Mouse (Mus musculus) liver, postnatal 0 days (tissue): ENCODE data around the gene Arhgdia. TPM values are rescaled to one million over a fixed set of nuclear protein-coding genes. Genes with fewer than 3 reads are reported as not detected.
A peak's percentile ranks its signal among the peaks of the same experiment; 100 is the strongest.

Experiments used
- ATAC-seq: fragments of 200-750 bp; cut with Nextera tagmentation; 2 replicates; pipeline ENCODE4 v1.8.0; 2017; ENCODE audit warnings: mild to moderate bottlenecking, moderate library complexity
- DNase-seq: peaks from one replicate; pipeline ENCODE4 v3.0.0-alpha.2; 2016
- H3K27ac ChIP-seq: fragments of 300-500 bp; sonication (generic); 2 replicates; pipeline ENCODE4 v1.5.1; 2014; ENCODE audit warnings: antibody characterized with exemption, moderate library complexity, mild to moderate bottlenecking, low read depth
- H3K27me3 ChIP-seq: fragments of 300-500 bp; sonication (generic); 2 replicates; pipeline ENCODE4 v1.6.1; 2014; ENCODE audit warnings: low read length, control low read depth, mixed read lengths; ENCODE audit not compliant: insufficient read depth
- H3K36me3 ChIP-seq: fragments of 300-500 bp; sonication (generic); replicated peaks from 2 replicates; pipeline ENCODE4 v1.6.1; 2014; ENCODE audit warnings: mild to moderate bottlenecking, control low read depth, low read length, moderate library complexity, mixed read lengths; ENCODE audit not compliant: insufficient read depth
- H3K4me1 ChIP-seq: fragments of 300-500 bp; sonication (generic); 2 replicates; pipeline ENCODE4 v1.6.1; 2014; ENCODE audit warnings: antibody characterized with exemption, mild to moderate bottlenecking, control low read depth; ENCODE audit not compliant: insufficient read depth
- H3K4me2 ChIP-seq: fragments of 300-500 bp; sonication (generic); 2 replicates; pipeline ENCODE4 v1.6.1; 2014; ENCODE audit warnings: low read depth, mild to moderate bottlenecking, low read length, moderate library complexity, mixed read lengths
- H3K4me3 ChIP-seq: fragments of 300-500 bp; sonication (generic); 2 replicates; pipeline ENCODE4 v1.5.1; 2014; ENCODE audit warnings: low read depth, low read length
- H3K9ac ChIP-seq: fragments of 300-500 bp; sonication (generic); replicated peaks from 2 replicates; pipeline ENCODE4 v1.6.1; 2014; ENCODE audit warnings: mild to moderate bottlenecking, moderate library complexity
- H3K9me3 ChIP-seq: fragments of 300-500 bp; sonication (generic); 2 replicates; pipeline ENCODE4 v1.6.1; 2016; ENCODE audit warnings: mild to moderate bottlenecking, control low read depth, low read length, mixed read lengths
- CTCF ChIP-seq: sonication (generic); IDR thresholded peaks from 2 replicates; pipeline ENCODE4 v1.5.1; 2016; ENCODE audit warnings: antibody characterized with exemption, low read depth
- EP300 ChIP-seq: IDR thresholded peaks from 2 replicates; pipeline ENCODE4 v1.6.1; 2016; ENCODE audit warnings: antibody characterized with exemption, low read depth, mild to moderate bottlenecking
- WGBS: fragments of 180-500 bp; shearing (Covaris S2); extraction: QIAGEN DNeasy Blood & Tissue Kit; methylation state at CpG from one replicate; pipeline ENCODE4 v1.1.7; 2014; ENCODE audit not compliant: insufficient replicate concordance; 5-methylcytosine and 5-hydroxymethylcytosine counted together
- polyA plus RNA-seq: library from polyadenylated mRNA; unstranded; fragments of >200 nt; fragmentation: Nextera tagmentation; extraction: Ambion mirVana; gene quantifications from 2 replicates; pipeline ENCODE4 v1.2.1, GENCODE M21; 2015

The Arhgdia gene
- polyA plus RNA-seq, 1 experiment from 2014 or later = 156 TPM

GRCm38 (mm10) chr11:120548214-120548613 is 33.2 kb downstream of the Arhgdia start:
- H3K9ac ChIP-seq = peak overlapping the region; percentile 93; the same call in 1 of the 2 replicates
- peak overlapping the region; percentile 98 for H3K27ac ChIP-seq
- WGBS = 83% methylated on average over 3 of the region's 3 CpGs

GRCm38 (mm10) chr11:120547469-120547868 is 34.0 kb downstream of the Arhgdia start:
- Histone ChIP-seq H3K27ac (0 out of 2 replicates have a peak overlapping the region, but pooled peaks have one; percentile 29), H3K36me3 (peaks cover 19% of the 10 kb centered on the region), H3K4me1 (peaks cover 35% of the 10 kb centered on the region), H3K9me3 (no peaks in the 10 kb centered on the region), H3K27me3 (no peaks in the 10 kb centered on the region), H3K9ac (no peak overlapping the region), H3K4me2 (no peak overlapping the region), H3K4me3 (no peak overlapping the region)
- ATAC-seq (peak; percentile 24), DNase-seq (no peak)
- TF ChIP-seq CTCF = peak; percentile 47
- no peak for TF ChIP-seq EP300
- WGBS = 43% methylated on average over 2 of the region's 2 CpGs

More at GRCm38 (mm10) chr11:120548214-120548613, 33.2 kb downstream of the Arhgdia start:
- Histone ChIP-seq H3K36me3 (peaks cover 14% of the 10 kb centered on the region), H3K4me2 (peak overlapping the region; percentile 97), H3K4me3 (peak overlapping the region; percentile 88; the same call in 1 of the 2 replicates), H3K27me3 (no peaks in the 10 kb centered on the region), H3K4me1 (peaks cover 35% of the 10 kb centered on the region), H3K9me3 (no peaks in the 10 kb centered on the region)
- TF ChIP-seq EP300 (no peak), CTCF (no peak)
- no peak for ATAC-seq
- no peak for DNase-seq

GRCm38 (mm10) chr11:120545964-120546363 is 35.5 kb downstream of the Arhgdia start:
- H3K4me1 ChIP-seq = peaks cover 35% of the 10 kb centered on the region
- peaks cover 19% of the 10 kb centered on the region for H3K36me3 ChIP-seq
- no peak overlapping the region for H3K9ac ChIP-seq

GRCm38 (mm10) chr11:120542376-120542775 is 39.0 kb downstream of the Arhgdia start:
- Histone ChIP-seq H3K27me3 (no peaks in the 10 kb centered on the region), H3K4me2 (no peak overlapping the region), H3K9me3 (no peaks in the 10 kb centered on the region), H3K9ac (peak overlapping the region; percentile 16; the same call in 1 of the 2 replicates), H3K4me3 (no peak overlapping the region), H3K4me1 (peaks cover 35% of the 10 kb centered on the region), H3K36me3 (peaks cover 21% of the 10 kb centered on the region), H3K27ac (no peak overlapping the region)
- TF ChIP-seq EP300 (no peak), CTCF (no peak)
- DNase-seq (no peak), ATAC-seq (no peak)
- WGBS = 81% methylated on average over 6 of the region's 6 CpGs

More at GRCm38 (mm10) chr11:120545964-120546363, 35.5 kb downstream of the Arhgdia start:
- H3K27me3 ChIP-seq = no peaks in the 10 kb centered on the region
- H3K4me3 ChIP-seq = no peak overlapping the region
- H3K9me3 ChIP-seq = no peaks in the 10 kb centered on the region
- no peak overlapping the region for H3K4me2 ChIP-seq
- no peak for DNase-seq
- WGBS = 93% methylated on average over 3 of the region's 3 CpGs
- no peak overlapping the region for H3K27ac ChIP-seq
- no peak for TF ChIP-seq CTCF
- no peak for TF ChIP-seq EP300
- no peak for ATAC-seq

- Histone ChIP-seq H3K27ac (no peak overlapping the region), H3K4me2 (no peak overlapping the region), H3K9me3 (no peaks in the 10 kb centered on the region), H3K9ac (no peak overlapping the region; the same call in 1 of the 2 replicates), H3K36me3 (peaks cover 21% of the 10 kb centered on the region), H3K27me3 (no peaks in the 10 kb centered on the region), H3K4me3 (no peak overlapping the region), H3K4me1 (peaks cover 32% of the 10 kb centered on the region)
- 61% methylated on average over 4 of the region's 4 CpGs for WGBS
- TF ChIP-seq CTCF = peak; percentile 64
- TF ChIP-seq EP300 = no peak
- ATAC-seq = no peak
- no peak for DNase-seq
Measured at GRCm38 (mm10) chr11:120541907-120542306, 39.5 kb downstream of the Arhgdia start.

GRCm38 (mm10) chr11:120539285-120540014 is 42.0 kb downstream of the Arhgdia start:
- peak; percentile 74 for DNase-seq
- 37% methylated on average over 10 of the region's 10 CpGs for WGBS
- peak overlapping the region; percentile 38; the same call in 1 of the 2 replicates for H3K9ac ChIP-seq

More at GRCm38 (mm10) chr11:120539285-120540014, 42.0 kb downstream of the Arhgdia start:
- H3K4me1 ChIP-seq = peaks cover 23% of the 10 kb centered on the region
- no peak overlapping the region for H3K4me3 ChIP-seq
- peak; percentile 91 for ATAC-seq
- H3K27ac ChIP-seq = peak overlapping the region; percentile 85
- H3K4me2 ChIP-seq = no peak overlapping the region
- no peaks in the 10 kb centered on the region for H3K9me3 ChIP-seq
- no peaks in the 10 kb centered on the region for H3K27me3 ChIP-seq
- peaks cover 18% of the 10 kb centered on the region for H3K36me3 ChIP-seq
- TF ChIP-seq EP300 (no peak), CTCF (no peak)
